Mouse (Mus musculus) heart, embryonic 10.5 days (tissue): Measurements from ENCODE around the gene Slc52a3. TPM values are rescaled to one million over a fixed set of nuclear protein-coding genes. Genes with fewer than 3 reads are reported as not detected.
A peak's percentile ranks its signal among the peaks of the same experiment; 100 is the strongest.

Experiments
- DNase-seq: peaks from one replicate; pipeline ENCODE4 v3.0.0-alpha.2; 2017; ENCODE audit warnings: low spot score
- H3K27ac ChIP-seq: fragments of 300-500 bp; sonication (generic); 2 replicates; pipeline ENCODE4 v1.5.1; 2016; ENCODE audit warnings: mild to moderate bottlenecking
- H3K27me3 ChIP-seq: fragments of 300-500 bp; sonication (generic); 2 replicates; pipeline ENCODE4 v1.6.1; 2016; ENCODE audit warnings: mild to moderate bottlenecking; ENCODE audit not compliant: poor library complexity, insufficient read depth, severe bottlenecking
- H3K36me3 ChIP-seq: fragments of 300-500 bp; sonication (generic); 2 replicates; pipeline ENCODE4 v1.6.1; 2016; ENCODE audit warnings: mild to moderate bottlenecking, moderate library complexity
- H3K4me1 ChIP-seq: fragments of 300-500 bp; sonication (generic); 2 replicates; pipeline ENCODE4 v1.6.1; 2016; ENCODE audit warnings: mild to moderate bottlenecking
- H3K4me3 ChIP-seq: fragments of 300-500 bp; sonication (generic); 2 replicates; pipeline ENCODE4 v1.5.1; 2016; ENCODE audit warnings: mild to moderate bottlenecking, moderate library complexity
- H3K9me3 ChIP-seq: fragments of 300-500 bp; sonication (generic); 2 replicates; pipeline ENCODE4 v1.6.1; 2016; ENCODE audit warnings: mild to moderate bottlenecking, moderate library complexity
- WGBS: fragments of 180-500 bp; shearing (Covaris S2); methylation state at CpG from one replicate; pipeline ENCODE4 v1.1.7; 2016; 5-methylcytosine and 5-hydroxymethylcytosine counted together
- polyA plus RNA-seq: library from polyadenylated mRNA; unstranded; fragments of >200 nt; fragmentation: Nextera tagmentation; extraction: Ambion mirVana; gene quantifications from 2 replicates; pipeline ENCODE4 v1.2.1, GENCODE M21; 2016

Slc52a3 gene
- polyA plus RNA-seq, 1 experiment from 2014 or later, result 1.2 TPM

DNA sequence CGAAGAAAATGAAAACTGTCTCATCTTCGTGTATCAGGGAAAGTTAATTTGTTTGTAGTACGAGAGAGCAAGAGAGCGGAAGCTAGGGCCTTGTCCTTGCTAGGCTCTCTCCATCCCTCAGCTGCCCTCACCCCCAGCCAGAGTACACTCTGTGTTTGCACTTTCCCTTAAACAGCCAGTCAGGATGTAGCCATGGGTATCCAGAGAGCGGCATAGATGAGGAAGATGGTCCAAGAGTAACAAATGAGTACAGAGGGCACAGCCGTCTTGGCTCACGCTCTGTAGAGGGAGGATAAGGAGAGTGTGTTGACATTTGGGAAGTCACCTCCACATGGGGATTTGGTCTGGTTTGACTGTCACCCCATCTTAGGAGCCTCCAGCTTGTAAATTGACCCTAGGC lies 14.3 kb downstream of the Slc52a3 start:
- Histone ChIP-seq H3K4me1 (no peaks in the 10 kb centered on the region), H3K4me3 (no peak overlapping the region), H3K27me3 (peaks cover 33% of the 10 kb centered on the region), H3K9me3 (no peaks in the 10 kb centered on the region), H3K27ac (no peak overlapping the region), H3K36me3 (no peaks in the 10 kb centered on the region)
- DNase-seq, result no peak
- 78% methylated on average over 7 of the region's 7 CpGs for WGBS

DNA sequence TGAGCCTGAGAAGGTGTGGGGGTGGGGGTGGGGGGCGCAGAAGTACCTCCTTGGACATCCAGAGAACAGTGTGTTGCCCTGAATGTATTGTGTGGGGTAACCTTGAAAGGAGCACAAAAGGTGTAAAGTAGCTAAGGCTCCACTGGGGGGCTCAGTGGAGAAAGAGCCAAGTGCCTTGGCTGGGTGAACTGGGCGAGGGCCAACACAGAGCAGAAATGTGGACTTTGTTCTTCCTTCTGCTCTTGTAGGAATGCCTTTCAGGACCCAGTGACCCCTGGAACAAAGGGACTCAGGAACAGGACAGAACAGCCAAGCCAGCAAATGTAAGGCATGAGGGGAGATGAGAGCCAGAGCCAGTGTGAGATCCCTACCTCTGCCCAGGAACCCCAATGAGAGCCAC lies 15.4 kb downstream of the Slc52a3 start:
- no peak for DNase-seq
- H3K9me3 ChIP-seq, result no peaks in the 10 kb centered on the region
- H3K4me3 ChIP-seq, result no peak overlapping the region
- H3K27me3 ChIP-seq, result peaks cover 29% of the 10 kb centered on the region
- 32% methylated on average over 2 of the region's 2 CpGs for WGBS
- no peaks in the 10 kb centered on the region for H3K36me3 ChIP-seq
- no peaks in the 10 kb centered on the region for H3K4me1 ChIP-seq
- no peak overlapping the region for H3K27ac ChIP-seq

DNA sequence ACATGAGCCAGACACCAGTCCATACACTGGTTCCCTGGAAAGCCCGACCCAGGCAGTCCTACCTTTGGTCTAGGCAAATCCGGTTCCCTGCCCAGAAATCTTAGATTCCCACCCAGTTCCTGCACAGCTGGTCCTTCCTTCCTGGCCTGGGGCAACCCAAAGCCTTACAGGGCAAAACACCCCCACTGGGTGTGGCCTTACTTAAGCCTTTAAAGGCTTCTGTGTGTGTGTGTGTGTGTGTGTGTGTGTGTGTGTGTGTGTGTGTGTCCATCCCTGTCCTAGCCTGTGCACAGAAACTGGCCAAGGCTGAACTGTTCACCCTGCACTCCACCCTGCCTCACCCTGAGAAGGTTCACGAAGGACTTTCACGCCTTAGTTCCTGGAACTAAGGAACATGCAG lies 15.9 kb downstream of the Slc52a3 start:
- no peak overlapping the region for H3K4me3 ChIP-seq
- H3K36me3 ChIP-seq, result no peaks in the 10 kb centered on the region
- H3K9me3 ChIP-seq, result no peaks in the 10 kb centered on the region
- DNase-seq, result no peak
- H3K27ac ChIP-seq, result no peak overlapping the region
- no peaks in the 10 kb centered on the region for H3K4me1 ChIP-seq
- peaks cover 24% of the 10 kb centered on the region for H3K27me3 ChIP-seq
- WGBS, result 70% methylated on average over 4 of the region's 4 CpGs

DNA sequence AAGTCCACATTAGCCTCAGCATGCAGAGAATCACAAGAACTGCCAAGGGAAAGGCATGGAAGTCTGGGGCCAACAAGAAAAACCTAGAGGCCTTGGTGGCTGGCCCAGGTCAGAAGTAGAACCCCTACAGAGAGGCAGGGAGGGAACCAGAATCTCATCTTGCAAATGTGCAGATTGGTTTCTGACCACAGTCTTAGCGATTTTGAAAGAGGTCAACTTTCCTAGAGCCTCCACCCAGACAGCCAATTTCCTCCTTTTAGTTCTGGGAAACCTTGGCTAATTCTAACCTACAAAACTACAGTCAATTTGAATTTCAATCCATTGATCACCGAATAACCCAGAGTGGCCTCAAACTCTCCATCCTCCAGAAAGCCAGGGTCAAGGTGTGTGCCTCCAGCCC lies 16.4 kb downstream of the Slc52a3 start:
- WGBS, result 57% methylated on average over 2 of the region's 2 CpGs

DNA sequence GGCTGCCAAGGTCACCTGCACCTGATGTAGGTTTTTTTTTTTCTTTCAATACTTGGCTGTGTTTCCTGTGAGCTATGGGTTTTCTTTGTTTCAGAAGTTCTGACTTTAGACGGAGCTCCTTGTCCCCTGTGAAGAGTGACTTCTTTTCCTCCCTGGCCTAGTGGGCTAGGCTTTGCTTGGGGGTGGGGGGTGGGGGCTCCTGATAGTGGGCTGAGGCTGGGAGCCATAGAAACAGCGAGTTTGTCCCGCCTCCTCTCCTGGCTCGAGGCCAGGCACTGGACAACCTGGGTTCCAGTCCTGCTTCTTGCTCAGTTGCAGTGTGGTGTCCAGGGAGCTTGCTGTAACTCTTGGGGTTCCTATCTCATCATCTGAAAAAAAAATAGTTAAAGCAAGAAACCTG lies 19.7 kb downstream of the Slc52a3 start:
- Histone ChIP-seq H3K27ac (no peak overlapping the region), H3K4me1 (no peaks in the 10 kb centered on the region), H3K27me3 (peaks cover 13% of the 10 kb centered on the region; the same call in 1 of the 2 replicates), H3K4me3 (no peak overlapping the region), H3K9me3 (no peaks in the 10 kb centered on the region), H3K36me3 (no peaks in the 10 kb centered on the region)
- no peak for DNase-seq
- 56% methylated on average over 4 of the region's 4 CpGs for WGBS

More for the DNA sequence above, 16.4 kb downstream of the Slc52a3 start:
- H3K4me1 ChIP-seq, result no peaks in the 10 kb centered on the region
- DNase-seq, result no peak
- no peak overlapping the region for H3K27ac ChIP-seq
- no peaks in the 10 kb centered on the region for H3K36me3 ChIP-seq
- peaks cover 19% of the 10 kb centered on the region for H3K27me3 ChIP-seq
- no peak overlapping the region for H3K4me3 ChIP-seq
- H3K9me3 ChIP-seq, result no peaks in the 10 kb centered on the region

DNA sequence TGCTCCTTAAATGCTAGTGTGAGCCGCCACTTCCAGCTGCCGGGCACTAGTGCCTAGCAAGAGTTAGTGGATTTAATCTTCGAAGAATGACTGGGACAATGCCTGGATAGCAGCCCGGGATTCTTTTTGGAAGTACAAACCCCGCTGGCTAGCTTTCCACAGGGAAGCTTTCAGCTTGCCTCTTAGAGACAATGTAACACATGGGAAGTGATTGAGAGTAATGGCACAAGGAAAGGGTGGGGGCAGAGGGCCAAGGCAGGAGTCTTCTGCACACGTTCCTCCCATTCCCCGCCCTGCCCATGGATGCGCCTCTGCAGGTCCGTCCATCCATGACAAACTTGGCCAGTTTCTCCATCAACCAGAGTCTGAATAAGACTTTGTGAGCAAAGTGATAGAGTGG lies 20.4 kb downstream of the Slc52a3 start:
- 80% methylated on average over 9 of the region's 9 CpGs for WGBS
- Histone ChIP-seq H3K36me3 (no peaks in the 10 kb centered on the region), H3K27ac (no peak overlapping the region), H3K4me3 (no peak overlapping the region), H3K4me1 (no peaks in the 10 kb centered on the region), H3K9me3 (no peaks in the 10 kb centered on the region), H3K27me3 (peaks cover 12% of the 10 kb centered on the region; the same call in 1 of the 2 replicates)
- no peak for DNase-seq

DNA sequence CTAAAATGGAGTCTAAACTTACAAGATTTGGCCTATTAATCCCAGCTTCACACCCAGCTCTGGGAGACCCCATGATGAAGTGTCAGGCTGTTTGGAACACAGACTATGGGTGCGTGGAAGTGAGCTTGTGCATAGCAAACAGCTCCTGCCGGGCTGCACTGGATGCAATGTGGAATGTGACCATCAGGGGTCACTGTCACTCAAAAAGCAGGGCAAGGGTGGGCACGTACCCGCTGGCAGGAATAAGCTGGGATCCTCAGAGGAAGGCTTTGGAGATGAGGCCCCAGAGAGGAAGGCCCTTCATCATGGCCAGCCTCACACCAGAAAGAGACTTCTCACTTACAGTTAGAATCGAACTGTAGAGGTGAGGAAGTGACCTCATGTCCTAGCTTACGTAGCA lies 23.9 kb downstream of the Slc52a3 start:
- no peak for DNase-seq
- 20% methylated on average over 6 of the region's 6 CpGs for WGBS
- H3K27me3 ChIP-seq, result peaks cover 6% of the 10 kb centered on the region; the same call in 1 of the 2 replicates
- peaks cover 11% of the 10 kb centered on the region for H3K4me1 ChIP-seq
- no peak overlapping the region for H3K27ac ChIP-seq
- no peak overlapping the region for H3K4me3 ChIP-seq
- H3K36me3 ChIP-seq, result no peaks in the 10 kb centered on the region
- no peaks in the 10 kb centered on the region for H3K9me3 ChIP-seq

DNA sequence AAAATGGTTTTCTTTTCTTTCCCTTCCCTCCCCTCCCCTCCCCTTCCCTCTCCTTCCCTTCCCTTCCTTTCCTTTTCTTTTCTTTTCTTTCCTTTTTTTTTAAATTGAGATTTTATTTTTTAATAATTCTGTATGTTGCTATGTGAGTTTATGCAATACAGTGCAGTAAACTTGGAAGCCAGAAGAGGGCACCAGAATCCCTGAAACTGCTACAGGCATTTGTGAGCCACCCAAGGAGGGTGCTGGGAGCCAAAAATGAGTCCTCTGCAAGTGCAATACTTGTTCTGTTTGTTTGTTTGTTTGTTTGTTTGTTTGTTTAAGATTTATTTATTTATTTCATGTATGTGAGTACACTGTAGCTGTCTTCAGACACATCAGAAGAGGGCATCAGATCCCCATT lies 25.7 kb downstream of the Slc52a3 start:
- no peak for DNase-seq
- Histone ChIP-seq H3K27me3 (peaks cover 17% of the 10 kb centered on the region; the same call in 1 of the 2 replicates), H3K4me1 (peaks cover 12% of the 10 kb centered on the region), H3K27ac (no peak overlapping the region), H3K9me3 (no peaks in the 10 kb centered on the region), H3K4me3 (no peak overlapping the region), H3K36me3 (no peaks in the 10 kb centered on the region)

DNA sequence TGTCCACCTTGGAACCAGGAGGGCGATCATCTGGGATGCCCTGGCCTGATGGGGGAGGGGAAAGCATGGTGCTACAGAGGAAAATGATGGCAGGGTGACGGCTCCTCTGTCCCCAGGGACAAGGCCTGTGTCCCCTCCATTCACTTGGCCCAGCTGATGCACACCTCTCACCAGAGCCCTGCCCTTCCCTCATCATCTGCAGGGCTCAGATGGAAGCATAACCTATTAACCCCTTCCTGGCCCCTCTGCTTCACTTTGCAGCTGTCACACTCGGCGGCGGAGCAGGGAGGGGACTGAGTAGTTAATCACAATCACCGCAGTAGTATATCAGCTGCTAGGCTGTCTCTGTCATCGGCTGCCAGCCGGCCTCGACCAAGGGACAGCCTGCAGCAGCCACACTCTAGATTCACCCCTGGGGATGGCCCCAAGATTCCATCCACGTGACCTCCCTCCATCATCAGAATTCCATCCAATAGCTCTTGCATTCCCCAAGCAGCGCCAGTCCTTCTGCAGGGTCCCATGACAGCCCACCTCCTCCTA lies 28.6 kb downstream of the Slc52a3 start:
- 39% methylated on average over 11 of the region's 11 CpGs for WGBS
- Histone ChIP-seq H3K9me3 (no peaks in the 10 kb centered on the region), H3K4me1 (peaks cover 17% of the 10 kb centered on the region), H3K27me3 (peaks cover 41% of the 10 kb centered on the region), H3K36me3 (no peaks in the 10 kb centered on the region), H3K4me3 (no peak overlapping the region), H3K27ac (no peak overlapping the region)
- no peak for DNase-seq

DNA sequence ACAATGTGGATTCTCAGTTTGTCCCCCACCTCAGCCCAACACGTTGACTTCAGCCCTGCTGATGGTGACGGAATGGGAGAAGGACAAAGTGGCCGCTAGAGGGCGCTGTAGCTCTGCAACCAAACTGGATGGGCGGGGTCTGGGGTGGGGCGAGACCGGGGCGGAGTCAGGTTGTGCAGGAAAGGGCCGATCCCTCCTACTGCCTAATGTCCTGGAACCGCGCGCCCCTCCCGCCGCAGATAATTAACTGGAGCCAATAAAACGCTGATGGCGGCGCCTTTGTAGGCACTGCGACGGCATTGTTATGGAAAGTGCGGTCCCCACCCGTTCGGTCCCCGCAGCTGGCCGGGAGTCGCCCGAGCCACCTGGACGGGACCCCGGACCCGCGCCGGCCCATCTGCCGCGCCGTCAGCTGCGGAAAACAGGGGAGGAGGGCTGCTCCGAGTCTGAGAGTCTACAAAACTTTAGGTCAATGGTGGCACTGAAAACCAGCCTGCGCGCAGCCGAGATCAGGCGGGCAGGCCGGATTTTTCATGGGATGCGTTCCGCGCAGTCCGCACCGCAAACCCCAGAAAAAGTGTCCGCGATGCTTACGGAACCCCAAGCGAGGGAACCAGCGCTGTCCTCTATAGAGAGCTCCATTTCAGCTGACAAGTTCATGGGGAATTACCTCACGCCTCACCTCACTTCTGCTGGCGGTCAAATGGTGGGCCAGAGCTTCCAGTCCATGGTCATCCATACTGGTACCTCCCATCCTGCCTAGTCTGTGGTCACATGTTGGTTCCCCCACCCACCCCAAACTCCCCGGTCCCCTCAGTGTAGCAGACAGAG lies 33.2 kb downstream of the Slc52a3 start:
- Histone ChIP-seq H3K4me3 (peak overlapping the region; percentile 74), H3K4me1 (peaks cover 13% of the 10 kb centered on the region), H3K36me3 (no peaks in the 10 kb centered on the region), H3K27me3 (peaks cover 79% of the 10 kb centered on the region), H3K9me3 (no peaks in the 10 kb centered on the region), H3K27ac (peak overlapping the region; percentile 59; the same call in 1 of the 2 replicates)
- DNase-seq, result peak; percentile 96
- WGBS, result under 1% methylated on average over 54 of the region's 54 CpGs

DNA sequence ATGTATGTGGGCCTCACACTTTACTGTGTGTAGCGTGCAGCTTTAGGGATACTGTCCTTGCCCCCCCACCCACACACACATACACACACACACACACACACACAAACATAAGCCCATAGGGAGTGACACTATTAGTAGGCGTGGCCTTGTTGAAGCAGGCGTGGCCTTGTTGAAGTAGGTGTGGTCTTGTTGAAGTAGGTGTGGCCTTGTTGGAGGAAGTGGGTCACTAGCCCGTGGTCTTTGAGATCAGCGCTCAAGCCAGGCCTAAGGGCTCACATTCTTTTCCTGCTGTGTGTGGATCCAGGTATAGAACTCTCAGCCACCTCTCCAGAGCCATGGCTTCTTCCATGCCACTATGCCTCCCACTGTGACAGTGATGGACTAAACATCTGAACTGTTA lies 34.7 kb downstream of the Slc52a3 start:
- 67% methylated on average over 5 of the region's 5 CpGs for WGBS
- Histone ChIP-seq H3K27me3 (peaks cover 77% of the 10 kb centered on the region), H3K4me1 (peaks cover 5% of the 10 kb centered on the region; the same call in 1 of the 2 replicates), H3K27ac (no peak overlapping the region), H3K9me3 (peaks cover 2% of the 10 kb centered on the region; the same call in 1 of the 2 replicates), H3K36me3 (no peaks in the 10 kb centered on the region), H3K4me3 (no peak overlapping the region)
- no peak for DNase-seq

DNA sequence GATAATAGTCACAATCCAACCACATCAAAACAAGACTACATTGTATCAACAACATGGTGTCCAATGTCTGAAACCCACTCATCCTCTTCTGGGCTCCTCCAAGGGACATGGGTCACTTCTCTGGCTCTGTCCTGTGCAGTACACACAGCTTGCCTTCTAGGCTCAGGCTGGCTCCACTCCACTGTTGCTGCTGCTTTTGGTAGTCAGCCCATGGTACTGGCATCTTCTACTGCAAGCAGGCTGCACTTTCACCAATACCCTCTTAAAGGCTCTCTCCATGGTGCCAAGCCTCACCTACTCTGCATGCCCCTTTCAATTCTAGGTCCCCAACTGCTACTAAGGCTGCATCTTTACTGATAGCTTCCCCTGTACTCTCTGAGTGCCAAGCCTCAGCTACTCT lies 43.8 kb downstream of the Slc52a3 start:
- H3K4me3 ChIP-seq, result no peak overlapping the region
- no peak overlapping the region for H3K27ac ChIP-seq
- H3K27me3 ChIP-seq, result peaks cover 56% of the 10 kb centered on the region
- H3K36me3 ChIP-seq, result no peaks in the 10 kb centered on the region
- H3K4me1 ChIP-seq, result no peaks in the 10 kb centered on the region
- DNase-seq, result no peak
- peaks cover 2% of the 10 kb centered on the region; the same call in 1 of the 2 replicates for H3K9me3 ChIP-seq

DNA sequence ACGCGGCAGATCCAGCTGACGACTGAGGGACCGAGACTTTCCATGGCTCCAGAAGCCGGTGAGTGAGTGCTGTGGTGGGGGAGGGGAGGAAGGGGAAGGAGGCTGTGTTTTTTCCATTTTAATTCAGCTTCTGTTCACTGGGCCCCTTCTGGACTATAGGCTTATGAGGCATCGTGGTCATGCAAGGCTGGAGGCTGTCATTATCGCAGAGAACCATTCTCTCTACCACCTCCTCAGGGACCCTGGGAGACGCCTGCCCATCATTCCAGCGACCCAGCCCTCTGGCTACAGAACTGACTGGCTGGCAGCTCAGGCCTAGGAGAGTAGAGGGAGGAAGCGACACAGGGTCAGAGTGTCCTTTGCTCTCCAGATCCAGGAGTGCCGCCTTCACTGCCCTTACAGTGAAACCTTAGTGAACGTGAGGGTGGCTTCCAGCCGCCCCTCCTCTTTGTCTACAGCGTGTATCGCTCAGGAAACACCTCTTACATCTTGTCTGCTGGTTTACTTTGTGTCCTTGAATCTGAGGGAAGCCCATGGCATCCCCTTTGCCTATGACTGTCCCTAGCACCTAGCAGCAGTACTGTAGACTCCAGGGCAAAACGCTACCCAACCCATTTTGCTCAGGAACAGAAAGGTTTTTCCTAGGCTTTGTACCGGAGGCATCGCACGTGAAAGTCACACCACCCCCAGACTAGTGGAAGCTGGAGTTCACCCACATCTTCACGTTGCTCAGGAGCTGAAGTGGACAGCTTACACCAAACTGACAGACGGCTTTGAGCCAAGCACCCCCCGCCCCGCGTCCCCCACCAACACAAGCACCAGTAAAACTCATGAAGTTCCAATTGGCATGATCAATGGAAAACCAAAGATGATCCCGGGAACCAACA lies 51.0 kb downstream of the Slc52a3 start:
- Histone ChIP-seq H3K4me1 (peaks cover 34% of the 10 kb centered on the region), H3K36me3 (no peaks in the 10 kb centered on the region), H3K27me3 (peaks cover 82% of the 10 kb centered on the region), H3K4me3 (peak overlapping the region; percentile 24; the same call in 1 of the 2 replicates), H3K27ac (no peak overlapping the region), H3K9me3 (no peaks in the 10 kb centered on the region)
- DNase-seq, result no peak
- WGBS, result 2% methylated on average over 25 of the region's 25 CpGs
